Mouse (Mus musculus): ENCODE results near the gene Tmem45a.

GRCm38 (mm10) chr16:56886616-56887116 lies 700 bp upstream of the Tmem45a start:
- TF ChIP-seq CTCF (IDR thresholded peaks at IDR 0.05; ENCODE audit: borderline replicate concordance, insufficient read depth, low read depth, low read length) (no peak), POLR2A (IDR thresholded peaks at IDR 0.05; ENCODE audit: borderline replicate concordance, insufficient read depth, low read length) (no peak)
